Mouse (Mus musculus) ES-E14 (cell line): Measurements from ENCODE around the gene Crmp1. TPM values are rescaled to one million over a fixed set of nuclear protein-coding genes. Genes with fewer than 3 reads are reported as not detected.

Experiments used
- DNase-seq: peaks from one replicate; pipeline ENCODE4 v3.0.0-alpha.2; 2013; ENCODE audit warnings: low read depth, low spot score
- H3K27ac ChIP-seq: 2 replicates; pipeline ENCODE4 v1.5.1; 2012; ENCODE audit warnings: low read depth, mild to moderate bottlenecking, low read length, moderate library complexity, mixed read lengths; ENCODE audit not compliant: poor library complexity, insufficient read depth, severe bottlenecking
- H3K36me3 ChIP-seq: 2 replicates; pipeline ENCODE4 v1.6.1; 2012; ENCODE audit warnings: mild to moderate bottlenecking, low read length, moderate library complexity, mixed read lengths; ENCODE audit not compliant: control insufficient read depth, poor library complexity, insufficient read depth, severe bottlenecking
- H3K4me1 ChIP-seq, 2 experiments: fragments of 150-350 bp in 1 of 2; sonication (generic) in 1 of 2; 2 replicates each; pipeline ENCODE4 v1.6.1; 2012; ENCODE audit warnings: low read length in 2 of 2, mild to moderate bottlenecking in 1 of 2, mixed read lengths in 1 of 2; ENCODE audit not compliant: control insufficient read depth in 2 of 2, insufficient read depth in 2 of 2, poor library complexity in 1 of 2
- H3K4me3 ChIP-seq, 2 experiments: fragments of 150-350 bp in 1 of 2; sonication (generic) in 1 of 2; 2 replicates each; pipeline ENCODE4 v1.5.1; 2012; ENCODE audit warnings: low read length in 2 of 2, low read depth in 1 of 2, mild to moderate bottlenecking in 1 of 2, mixed read lengths in 1 of 2; ENCODE audit not compliant: insufficient read depth in 1 of 2, poor library complexity in 1 of 2, severe bottlenecking in 1 of 2
- H3K9ac ChIP-seq: 2 replicates; pipeline ENCODE4 v1.6.1; 2012; ENCODE audit warnings: low read depth, mild to moderate bottlenecking, low read length, mixed read lengths; ENCODE audit not compliant: poor library complexity, insufficient read depth, severe bottlenecking
- H3K9me3 ChIP-seq: fragments of 150-350 bp; sonication (generic); 2 replicates; pipeline ENCODE4 v1.6.1; 2012; ENCODE audit warnings: low read depth, mild to moderate bottlenecking, low read length; ENCODE audit not compliant: control insufficient read depth, insufficient read depth
- CHD2 ChIP-seq: IDR thresholded peaks from 2 replicates; pipeline ENCODE4 v1.6.1; 2014; ENCODE audit warnings: mild to moderate bottlenecking, low read depth, low read length, inconsistent platforms
- HCFC1 ChIP-seq: IDR thresholded peaks from 2 replicates; pipeline ENCODE4 v1.6.1; 2012; ENCODE audit warnings: low read length, inconsistent platforms, borderline replicate concordance; ENCODE audit not compliant: insufficient read depth
- MAFK ChIP-seq: IDR thresholded peaks from 2 replicates; pipeline ENCODE4 v1.6.1; 2014; ENCODE audit warnings: mild to moderate bottlenecking, low read depth, low read length, inconsistent platforms; ENCODE audit not compliant: insufficient read depth
- ZC3H11A ChIP-seq: IDR thresholded peaks from 2 replicates; pipeline ENCODE4 v1.6.1; 2012; ENCODE audit warnings: low read depth, mild to moderate bottlenecking, inconsistent platforms, low read length, borderline replicate concordance
- ZNF384 ChIP-seq: IDR thresholded peaks from 2 replicates; pipeline ENCODE4 v1.6.1; 2012; ENCODE audit warnings: low read depth, low read length, inconsistent platforms
- in situ Hi-C, 2 experiments: fragments of 600-800 bp; cut with MboI; formaldehyde crosslinking; loops; one replicate each; pipeline ENCODE4 v1.15.1; 2025; ENCODE audit warnings: low sequenced_read_pairs in 2 of 2, inconsistent platforms in 1 of 2; ENCODE audit not compliant: unreplicated experiment in 2 of 2
- total RNA-seq: library from RNA; depleted of rRNA; stranded (reverse); fragments of 300-350 nt; gene quantifications from 2 replicates; pipeline ENCODE4 v1.2.3, GENCODE M21; 2012

Crmp1 gene
- total RNA-seq, 1 experiment, result 24.5 TPM

DNA sequence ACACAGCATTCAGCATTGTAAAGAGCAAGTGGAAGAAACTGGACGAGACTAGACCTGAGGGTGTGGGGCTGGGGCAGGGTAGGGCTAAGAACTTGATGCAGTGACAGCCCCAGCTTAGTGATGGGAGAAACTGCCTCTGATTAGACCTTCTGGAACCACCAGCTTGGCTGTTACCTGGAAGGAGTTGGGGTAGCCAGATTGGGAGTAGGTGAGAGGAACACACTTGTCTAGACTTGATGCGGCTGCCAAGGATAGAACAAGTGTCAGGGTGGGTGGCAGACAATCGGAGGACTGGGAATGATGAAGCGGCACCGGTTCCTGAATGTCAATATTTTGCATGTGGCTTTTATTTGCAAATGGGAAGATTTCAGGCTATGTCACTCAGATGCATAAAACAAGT lies 21.2 kb upstream of the Crmp1 start:
- Histone ChIP-seq H3K9ac (no peak overlapping the region), H3K27ac (no peak overlapping the region), H3K4me3 (no peak overlapping the region), H3K36me3 (no peaks in the 10 kb centered on the region), H3K9me3 (no peaks in the 10 kb centered on the region), H3K4me1 (0 out of 4 replicates have a peak, but pooled peaks cover 0 to 2% of the 10 kb centered on the region in 2 experiments)
- no peak for DNase-seq
- in situ Hi-C loops, result no loop called here
- TF ChIP-seq MAFK (no peak), ZNF384 (no peak), CHD2 (no peak), ZC3H11A (no peak), HCFC1 (no peak)

DNA sequence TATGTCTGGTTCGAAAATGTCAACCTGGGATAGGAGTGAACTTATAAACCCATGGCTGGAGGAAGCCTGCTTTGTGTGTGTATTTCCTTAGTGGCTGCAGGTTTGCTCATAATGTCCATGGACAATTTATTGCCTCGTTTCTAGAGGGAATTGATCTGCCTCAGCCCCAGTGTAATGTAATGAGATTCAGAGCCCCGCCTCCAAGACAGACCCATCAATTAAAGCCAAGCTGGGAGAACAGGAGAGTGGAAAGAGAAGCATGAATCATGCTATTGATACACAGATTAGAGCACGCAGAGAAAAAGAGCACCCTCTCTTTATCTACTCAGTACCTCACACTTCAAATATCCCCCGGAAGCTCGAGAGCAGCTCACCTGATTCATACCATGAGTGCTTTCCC lies 20.2 kb upstream of the Crmp1 start:
- no peak overlapping the region for H3K9ac ChIP-seq
- H3K27ac ChIP-seq, result no peak overlapping the region
- no peak overlapping the region for H3K4me3 ChIP-seq
- H3K36me3 ChIP-seq, result no peaks in the 10 kb centered on the region
- TF ChIP-seq HCFC1 (no peak), ZNF384 (no peak), ZC3H11A (no peak), CHD2 (no peak), MAFK (no peak)
- H3K9me3 ChIP-seq, result no peaks in the 10 kb centered on the region
- DNase-seq, result no peak
- in situ Hi-C loops, result no loop called here
- H3K4me1 ChIP-seq, result 0 out of 4 replicates have a peak, but pooled peaks cover 0 to 2% of the 10 kb centered on the region in 2 experiments

DNA sequence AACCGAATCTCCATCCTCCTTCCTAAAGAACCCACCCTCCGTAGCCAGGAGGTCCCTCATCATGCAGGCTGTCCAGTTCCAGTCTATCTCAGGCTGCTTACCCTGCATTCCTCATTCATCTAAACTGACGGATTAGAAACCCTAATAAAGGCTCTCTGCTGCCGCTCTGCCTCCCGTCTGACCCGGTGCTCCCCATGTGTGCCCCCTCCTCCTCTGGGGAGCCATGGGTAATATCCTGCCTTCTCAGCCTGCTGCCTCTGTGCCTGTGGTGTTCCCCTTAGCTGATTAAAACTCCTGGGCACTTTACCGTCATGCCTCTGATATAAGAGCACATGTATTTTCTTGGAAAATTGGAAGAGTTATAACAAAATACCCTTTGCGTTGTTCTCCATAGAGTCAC lies 19.4 kb upstream of the Crmp1 start:
- Histone ChIP-seq H3K4me1 (0 out of 4 replicates have a peak, but pooled peaks cover 0 to 2% of the 10 kb centered on the region in 2 experiments), H3K4me3 (no peak overlapping the region), H3K9me3 (no peaks in the 10 kb centered on the region), H3K27ac (no peak overlapping the region; the same call in 1 of the 2 replicates), H3K9ac (no peak overlapping the region), H3K36me3 (no peaks in the 10 kb centered on the region)
- in situ Hi-C loops, result no loop called here
- no peak for TF ChIP-seq ZC3H11A
- no peak for TF ChIP-seq ZNF384
- no peak for TF ChIP-seq MAFK
- TF ChIP-seq CHD2, result no peak
- TF ChIP-seq HCFC1, result no peak
- no peak for DNase-seq

DNA sequence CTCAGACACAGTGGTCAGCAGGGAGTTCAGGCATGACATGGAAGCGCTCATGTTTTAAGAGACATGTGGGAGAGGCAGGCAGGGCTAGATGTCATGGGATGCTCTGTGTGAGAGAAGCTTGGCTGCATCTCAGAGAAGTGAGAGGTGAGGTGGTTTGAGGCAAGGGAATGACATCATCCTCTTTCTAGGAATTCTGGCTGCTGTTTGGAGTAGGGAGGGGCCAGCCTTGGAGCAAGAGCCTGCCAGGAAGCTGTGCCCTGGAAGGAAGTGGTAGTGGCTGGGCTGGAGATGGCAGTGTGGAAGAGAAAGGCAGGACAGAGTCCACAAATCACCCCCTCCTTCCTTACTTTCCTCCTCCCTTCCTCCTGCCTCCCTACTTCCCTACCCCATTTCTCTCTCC lies 16.0 kb upstream of the Crmp1 start:
- H3K36me3 ChIP-seq, result no peaks in the 10 kb centered on the region
- DNase-seq, result no peak
- H3K9me3 ChIP-seq, result no peaks in the 10 kb centered on the region
- H3K4me1 ChIP-seq, result no peaks in the 10 kb centered on the region
- TF ChIP-seq CHD2, result no peak
- no peak for TF ChIP-seq ZC3H11A
- in situ Hi-C loops, result no loop called here
- no peak overlapping the region for H3K27ac ChIP-seq
- no peak overlapping the region for H3K9ac ChIP-seq
- no peak overlapping the region for H3K4me3 ChIP-seq

DNA sequence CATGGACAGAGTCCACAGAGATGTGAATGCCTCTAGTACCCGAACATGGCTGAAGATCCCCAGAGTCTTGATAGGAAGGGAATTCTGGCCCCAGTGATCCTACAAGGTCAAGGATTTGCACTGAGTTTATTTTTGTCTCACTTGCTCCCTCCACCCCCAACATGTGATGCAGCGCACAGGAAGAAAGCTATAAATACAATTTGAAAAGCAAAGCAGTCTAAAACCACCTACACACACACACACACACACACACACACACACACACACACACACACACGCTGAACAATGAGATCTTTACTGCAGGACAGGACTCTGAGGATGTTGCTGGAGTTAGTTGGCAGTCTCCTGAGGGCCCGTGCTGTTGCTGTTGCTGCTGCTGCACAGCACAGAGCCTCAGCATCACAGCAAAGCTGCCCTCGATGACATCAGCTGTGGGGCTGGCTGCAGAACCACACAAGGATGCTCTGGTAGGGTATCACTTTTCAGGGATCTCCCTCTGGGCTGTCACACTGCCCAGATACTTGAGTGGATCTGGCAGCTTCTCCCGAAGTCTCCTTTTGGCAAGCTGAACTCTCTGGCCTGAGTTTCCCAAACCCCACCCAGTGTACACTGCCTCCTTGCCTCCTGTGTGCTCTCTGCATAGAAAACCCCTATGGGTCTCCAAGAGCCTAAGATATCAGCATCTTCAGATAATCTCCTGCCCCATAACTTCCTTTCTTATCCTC lies 13.6 kb upstream of the Crmp1 start:
- Histone ChIP-seq H3K9ac (no peak overlapping the region), H3K4me3 (no peak overlapping the region), H3K9me3 (no peaks in the 10 kb centered on the region), H3K4me1 (0 out of 4 replicates have a peak, but pooled peaks cover 0 to 3% of the 10 kb centered on the region in 2 experiments), H3K27ac (no peak overlapping the region), H3K36me3 (no peaks in the 10 kb centered on the region)
- DNase-seq, result no peak
- in situ Hi-C loops, result no loop called here
- TF ChIP-seq ZNF384 (no peak), ZC3H11A (no peak), CHD2 (no peak), MAFK (no peak), HCFC1 (no peak)
